Mouse (Mus musculus): ENCODE measurements around the gene Hnrnpk. TPM values are rescaled to one million over a fixed set of nuclear protein-coding genes. Genes with fewer than 3 reads are reported as not detected.
A peak's percentile ranks its signal among the peaks of the same experiment; 100 is the strongest.
"Not testable (repeated sequence)": the region's sequence is repeated elsewhere in the genome, so short reads cannot be mapped to it uniquely, and the experiment has no call there.

The Hnrnpk gene
- polyA plus RNA-seq, 1 experiment from 2014 or later = 1,943 TPM

DNA sequence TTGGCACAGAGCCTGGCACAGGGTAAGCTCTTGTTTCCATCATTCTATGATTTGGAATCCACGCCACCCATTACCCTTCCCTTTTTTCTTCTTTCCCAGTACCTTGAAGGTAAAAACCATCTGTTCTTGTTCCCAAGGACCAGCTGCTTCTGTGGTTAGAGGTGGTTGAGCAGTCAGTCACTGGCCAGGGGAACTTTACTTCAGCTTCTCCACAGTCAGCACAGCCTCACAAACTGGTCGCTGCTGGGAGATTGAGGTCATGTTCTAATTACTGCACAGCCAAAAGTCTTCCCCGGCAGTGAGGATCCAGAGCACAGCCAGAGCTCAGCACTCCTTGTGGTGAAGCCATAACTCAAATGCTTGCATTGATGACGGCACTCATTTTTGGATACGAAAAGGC is 12.7 kb upstream of the Hnrnpk start:
- H3K9ac ChIP-seq (replicated peaks) = no peak overlapping the region
- H3K4me3 ChIP-seq (replicated peaks) = no peak overlapping the region
- H3K4me2 ChIP-seq (replicated peaks) = no peak overlapping the region
- no peak for ATAC-seq
- H3K4me1 ChIP-seq (replicated peaks) = no peaks in the 10 kb centered on the region
- H3K36me3 ChIP-seq = peaks cover 21% of the 10 kb centered on the region
- H3K9me3 ChIP-seq = 0 out of 2 replicates have a peak, but pooled peaks cover 7% of the 10 kb centered on the region
- no peaks in the 10 kb centered on the region for H3K27me3 ChIP-seq
- no peak overlapping the region for H3K27ac ChIP-seq
- WGBS = 94% methylated on average over 5 of the region's 5 CpGs

DNA sequence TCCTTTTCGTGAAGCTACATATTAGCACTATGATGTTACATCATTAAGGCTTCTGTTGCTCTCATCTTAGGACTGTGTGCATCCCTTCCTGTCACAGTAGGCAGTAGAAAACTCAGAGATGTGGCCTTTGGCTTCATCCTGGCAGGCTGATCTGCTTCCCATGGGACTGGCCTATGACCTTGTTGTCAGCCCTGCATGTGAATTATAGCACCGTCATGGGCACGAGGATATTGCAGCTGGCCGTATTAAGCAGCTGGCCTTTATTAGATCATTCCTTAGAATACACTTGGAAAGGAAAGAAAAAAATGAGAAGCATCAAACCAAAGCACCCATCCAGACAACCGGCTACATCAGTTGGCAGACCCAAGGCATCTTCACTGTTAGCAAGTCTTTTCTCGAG is 12.2 kb upstream of the Hnrnpk start:
- no peak overlapping the region for H3K9ac ChIP-seq (replicated peaks)
- ATAC-seq = no peak
- H3K36me3 ChIP-seq = peaks cover 22% of the 10 kb centered on the region
- H3K9me3 ChIP-seq = 0 out of 2 replicates have a peak, but pooled peaks cover 7% of the 10 kb centered on the region
- H3K27me3 ChIP-seq = no peaks in the 10 kb centered on the region
- no peak overlapping the region for H3K4me2 ChIP-seq (replicated peaks)
- H3K27ac ChIP-seq = no peak overlapping the region
- H3K4me1 ChIP-seq (replicated peaks) = no peaks in the 10 kb centered on the region
- WGBS = 89% methylated on average over 6 of the region's 6 CpGs
- no peak overlapping the region for H3K4me3 ChIP-seq (replicated peaks)

DNA sequence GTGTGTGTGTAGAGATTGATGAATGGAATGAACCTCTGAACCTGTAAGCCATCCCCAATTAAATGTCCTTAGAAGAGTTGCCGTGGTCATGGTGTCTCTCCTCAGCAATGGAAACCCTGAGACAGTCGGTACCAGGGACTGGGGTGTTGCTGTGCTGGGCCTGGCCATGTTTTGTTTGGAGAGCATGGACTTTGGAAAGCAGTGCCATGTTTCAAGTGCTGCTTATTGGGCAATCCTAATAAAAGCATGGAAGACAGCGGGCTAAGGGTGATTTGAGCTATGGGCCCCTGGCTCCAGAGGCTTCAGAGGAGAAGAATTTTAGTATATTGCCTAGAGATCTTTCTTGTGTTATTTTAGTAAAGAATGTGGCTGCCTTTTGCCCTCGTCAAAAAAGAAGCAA is 7.9 kb upstream of the Hnrnpk start:
- no peak for ATAC-seq
- Histone ChIP-seq H3K4me1 (replicated peaks) (no peaks in the 10 kb centered on the region), H3K27me3 (no peaks in the 10 kb centered on the region), H3K27ac (no peak overlapping the region), H3K9ac (replicated peaks) (no peak overlapping the region), H3K36me3 (peaks cover 29% of the 10 kb centered on the region), H3K4me3 (replicated peaks) (no peak overlapping the region), H3K4me2 (replicated peaks) (no peak overlapping the region), H3K9me3 (0 out of 2 replicates have a peak, but pooled peaks cover 7% of the 10 kb centered on the region)
- 100% methylated on average over 4 of the region's 4 CpGs for whole genome bisulfite sequencing

DNA sequence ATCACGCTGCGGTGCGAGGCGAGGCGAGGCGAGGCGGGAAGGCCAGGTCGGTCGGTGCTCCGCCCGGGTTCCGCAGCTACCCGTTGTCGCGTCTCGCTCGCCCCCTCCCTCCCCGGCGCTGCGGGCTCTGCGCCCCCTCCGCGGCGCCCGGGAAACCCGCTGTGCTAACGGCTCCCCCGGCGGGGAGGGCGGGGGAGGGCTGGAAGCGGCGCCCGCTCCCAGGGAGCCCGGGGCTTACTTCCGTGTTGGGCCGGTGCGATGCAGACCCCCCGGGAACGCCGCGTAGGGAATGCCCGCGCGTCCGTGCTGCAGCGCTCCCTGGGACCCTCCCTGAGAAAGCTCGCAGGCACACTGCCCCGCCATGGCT is 416 bp downstream of the Hnrnpk start:
- WGBS = 0% methylated on average over 41 of the region's 48 CpGs

DNA sequence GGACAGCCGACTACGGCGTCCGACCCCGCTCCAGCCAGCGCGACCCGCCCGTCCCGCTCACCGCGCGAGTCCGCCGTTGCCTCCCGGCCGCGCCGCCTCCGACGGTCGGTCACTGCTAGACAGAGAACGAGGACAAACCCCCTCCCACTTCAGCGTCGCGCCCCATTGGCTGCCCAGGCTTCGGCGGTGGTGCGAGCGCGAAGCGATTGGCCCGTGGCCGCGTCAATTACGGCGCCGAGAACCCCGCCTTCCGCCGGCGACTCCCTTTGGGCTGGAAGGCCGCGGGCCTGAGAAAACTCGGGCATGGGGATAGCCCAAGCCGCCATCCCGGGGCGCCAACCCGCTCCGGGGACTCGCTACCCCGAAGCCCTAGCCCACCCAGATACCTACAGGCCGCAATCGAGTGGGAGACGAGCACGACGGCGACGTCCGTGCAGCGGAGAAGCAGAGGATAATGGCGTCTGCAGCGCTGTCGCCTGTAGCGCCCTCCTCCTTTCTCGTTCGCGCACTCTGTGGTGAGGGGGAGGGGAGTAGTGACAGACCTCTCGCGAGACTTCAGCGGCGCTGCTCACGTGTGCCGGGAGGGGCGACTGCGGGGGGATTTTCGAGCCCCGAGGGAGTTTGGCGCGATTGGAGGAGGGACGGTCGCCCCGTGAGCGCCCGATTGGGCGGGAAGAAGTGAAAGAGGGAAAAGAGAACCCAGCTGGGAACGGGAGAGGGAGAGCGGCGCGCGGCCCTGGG is 970 bp downstream of the Hnrnpk start, which contains the start of gene Rmi1:
Gene Rmi1 (plus strand): TSS at position 246 of the 741 bp plus-strand sequence.
- H3K9ac ChIP-seq (replicated peaks) = peak within 1 kb of the TSS; percentile 100
- H3K27me3 ChIP-seq = no peaks in the 10 kb centered on the region
- ATAC-seq = peak; percentile 96
- H3K27ac ChIP-seq = peak within 1 kb of the TSS; percentile 100
- peaks cover 9% of the 10 kb centered on the region for H3K4me1 ChIP-seq (replicated peaks)
- H3K36me3 ChIP-seq = peaks cover 10% of the 10 kb centered on the region
- peak within 1 kb of the TSS; percentile 78 for H3K4me3 ChIP-seq (replicated peaks)
- under 1% methylated on average over 78 of the region's 91 CpGs for WGBS
- H3K9me3 ChIP-seq = no peaks in the 10 kb centered on the region
- H3K4me2 ChIP-seq (replicated peaks) = peak within 1 kb of the TSS; percentile 85

More for the DNA sequence above, 416 bp downstream of the Hnrnpk start:
- Histone ChIP-seq H3K27ac (peak overlapping the region; percentile 100), H3K9ac (replicated peaks) (peak overlapping the region; percentile 100), H3K4me3 (replicated peaks) (peak overlapping the region; percentile 78), H3K9me3 (no peaks in the 10 kb centered on the region), H3K4me2 (replicated peaks) (peak overlapping the region; percentile 57), H3K27me3 (no peaks in the 10 kb centered on the region), H3K4me1 (replicated peaks) (peaks cover 7% of the 10 kb centered on the region), H3K36me3 (peaks cover 4% of the 10 kb centered on the region)
- ATAC-seq = peak; percentile 72

DNA sequence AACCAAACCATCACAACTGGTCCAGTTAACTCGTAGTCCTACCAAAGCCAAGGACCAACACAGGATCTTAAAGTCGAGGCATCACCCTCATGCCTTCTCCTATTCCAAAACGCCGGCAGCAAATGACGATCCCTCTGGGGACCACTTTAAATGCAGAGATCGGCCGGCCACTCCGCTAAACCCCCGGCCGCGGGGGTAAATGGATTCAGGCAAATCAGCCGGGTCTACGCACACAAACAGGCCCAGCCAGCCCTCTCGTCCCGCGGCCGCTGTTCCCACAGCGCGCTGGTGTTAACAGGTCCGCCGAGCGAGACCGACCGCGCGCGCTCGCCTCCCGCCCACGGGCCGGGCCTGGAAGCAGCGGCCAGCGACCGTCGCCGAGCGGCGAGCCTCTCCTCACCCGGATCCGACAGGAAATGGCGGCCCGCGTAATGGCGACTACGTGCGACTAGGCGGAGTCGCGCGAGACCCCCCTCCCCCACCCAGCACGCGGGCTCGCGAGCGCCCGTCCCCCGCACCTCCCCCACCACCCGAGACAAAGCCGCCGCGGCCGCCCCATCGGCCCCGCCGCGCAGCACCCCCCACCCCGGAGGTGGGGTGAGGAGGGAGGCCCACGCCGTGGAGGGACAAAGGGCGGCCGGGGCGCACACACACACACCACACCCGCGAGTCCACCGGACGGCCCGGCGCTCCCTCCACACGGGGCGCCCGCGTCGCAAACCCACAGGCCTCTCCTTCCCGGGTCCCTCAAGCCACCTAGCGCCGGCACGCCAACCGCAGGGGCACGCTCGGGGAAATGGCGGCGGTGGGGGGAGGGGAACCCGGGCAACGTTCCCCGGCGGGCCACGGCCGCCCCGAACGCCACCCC is 1.8 kb downstream of the Hnrnpk start:
- Histone ChIP-seq H3K4me3 (replicated peaks) (peak overlapping the region; percentile 78), H3K36me3 (peaks cover 13% of the 10 kb centered on the region), H3K4me1 (replicated peaks) (peaks cover 12% of the 10 kb centered on the region), H3K27ac (peak overlapping the region; percentile 100), H3K4me2 (replicated peaks) (peak overlapping the region; percentile 85), H3K9me3 (no peaks in the 10 kb centered on the region), H3K27me3 (no peaks in the 10 kb centered on the region), H3K9ac (replicated peaks) (peak overlapping the region; percentile 100)
- under 1% methylated on average over 89 of the region's 100 CpGs for WGBS
- peak; percentile 59 for ATAC-seq

DNA sequence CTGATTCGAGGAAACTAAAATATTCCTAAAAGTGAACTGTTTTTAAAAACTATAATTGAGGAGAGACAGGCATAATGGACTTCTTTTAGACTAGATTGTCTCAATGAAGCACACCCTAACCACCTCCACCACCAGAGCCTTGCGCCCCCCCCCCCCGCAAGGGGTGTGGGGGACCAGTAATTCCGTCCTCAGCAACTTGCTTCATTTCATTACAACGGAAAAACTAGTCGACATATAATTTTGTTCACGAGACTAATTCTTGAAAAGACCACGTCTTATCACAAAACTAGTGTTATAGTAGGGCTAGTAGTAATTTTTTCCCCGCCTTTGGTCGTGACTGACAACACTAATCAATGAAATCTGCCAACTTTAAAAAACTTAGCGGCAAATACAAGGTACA is 2.6 kb downstream of the Hnrnpk start:
- H3K4me3 ChIP-seq (replicated peaks) = peak overlapping the region; percentile 78
- peaks cover 21% of the 10 kb centered on the region for H3K36me3 ChIP-seq
- 1% methylated on average over 11 of the region's 11 CpGs for WGBS
- peak overlapping the region; percentile 85 for H3K4me2 ChIP-seq (replicated peaks)
- peak overlapping the region; percentile 100 for H3K9ac ChIP-seq (replicated peaks)
- no peaks in the 10 kb centered on the region for H3K27me3 ChIP-seq
- no peaks in the 10 kb centered on the region for H3K9me3 ChIP-seq
- no peak overlapping the region for H3K27ac ChIP-seq
- no peak for ATAC-seq
- peaks cover 12% of the 10 kb centered on the region for H3K4me1 ChIP-seq (replicated peaks)

DNA sequence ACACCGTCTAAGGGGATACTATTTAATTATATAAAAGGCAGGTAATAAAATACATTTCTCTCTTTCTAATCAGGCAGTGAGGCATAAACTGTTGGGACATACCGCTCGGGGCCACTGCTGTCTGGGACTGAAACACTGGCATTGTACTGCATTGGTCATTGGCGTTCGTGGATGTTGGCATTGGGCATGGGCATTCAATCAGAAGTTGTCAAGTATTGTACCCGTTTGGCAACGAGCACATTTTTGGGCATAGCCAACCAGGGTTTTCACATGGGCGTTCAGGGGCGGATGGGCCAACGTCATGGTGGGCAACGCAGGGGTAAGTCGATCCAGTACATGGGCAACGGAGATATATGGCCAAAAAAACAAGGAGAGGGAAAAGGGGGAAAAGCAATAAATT is 5.5 kb downstream of the Hnrnpk start:
- no peaks in the 10 kb centered on the region for H3K9me3 ChIP-seq
- peaks cover 45% of the 10 kb centered on the region for H3K36me3 ChIP-seq
- no peak for ATAC-seq
- 90% methylated on average over 13 of the region's 13 CpGs for WGBS
- H3K27ac ChIP-seq = no peak overlapping the region
- peaks cover 12% of the 10 kb centered on the region for H3K4me1 ChIP-seq (replicated peaks)
- H3K9ac ChIP-seq (replicated peaks) = no peak overlapping the region
- H3K4me2 ChIP-seq (replicated peaks) = no peak overlapping the region
- H3K4me3 ChIP-seq (replicated peaks) = no peak overlapping the region
- no peaks in the 10 kb centered on the region for H3K27me3 ChIP-seq

DNA sequence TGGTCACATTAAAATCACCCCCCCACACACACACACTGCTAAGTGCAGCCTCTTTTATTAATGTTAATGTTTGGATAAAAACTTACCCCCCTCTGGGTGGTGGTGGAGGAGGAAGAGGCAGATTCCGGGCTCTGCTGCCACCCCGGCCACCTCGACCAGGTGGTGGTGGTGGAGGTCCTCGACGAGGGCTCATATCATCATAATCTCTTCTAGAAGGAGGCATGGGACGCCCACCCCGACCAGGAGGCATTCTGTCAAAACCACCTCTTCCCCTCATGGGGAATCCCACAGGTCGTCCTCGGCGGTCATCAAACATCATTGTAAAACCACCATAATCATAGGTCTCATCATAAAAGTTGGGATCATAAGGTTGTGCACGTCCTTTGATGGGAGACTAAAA is 8.8 kb downstream of the Hnrnpk start:
- H3K9me3 ChIP-seq; H3K9ac ChIP-seq (replicated peaks); H3K4me2 ChIP-seq (replicated peaks); ATAC-seq; H3K4me3 ChIP-seq (replicated peaks); H3K27me3 ChIP-seq; H3K27ac ChIP-seq; H3K4me1 ChIP-seq (replicated peaks): not testable (repeated sequence)
- WGBS = 91% methylated on average over 11 of the region's 11 CpGs
- peaks cover 66% of the 10 kb centered on the region for H3K36me3 ChIP-seq

DNA sequence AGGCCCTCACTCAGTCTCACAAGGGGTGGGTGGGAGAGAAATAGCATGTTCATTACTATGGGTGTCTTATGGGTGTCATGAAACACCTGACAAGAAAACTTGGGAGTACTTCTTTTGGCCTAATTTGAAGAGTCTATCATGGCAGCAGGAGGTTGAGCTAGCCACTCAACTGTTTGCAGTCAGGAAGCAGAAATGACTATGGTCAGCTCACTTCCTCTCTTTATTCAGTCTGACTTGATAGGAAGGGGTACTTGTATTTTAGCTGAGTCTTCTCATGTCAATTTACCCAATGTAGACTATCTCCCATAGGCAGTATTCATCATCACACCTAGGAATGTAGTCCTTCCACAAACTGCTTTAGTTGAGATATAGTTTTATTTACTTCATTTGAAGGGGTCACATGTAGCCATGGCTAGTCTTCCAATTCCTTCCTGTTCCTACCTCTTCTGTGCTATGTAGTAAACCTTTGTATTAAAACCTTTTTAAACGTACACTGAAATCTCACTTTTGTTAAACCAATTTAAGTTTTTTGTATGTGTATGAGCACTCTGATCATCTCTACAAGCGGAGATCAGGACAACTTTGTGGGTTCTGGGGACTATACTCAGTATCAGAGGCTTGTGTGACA is 13.7 kb downstream of the Hnrnpk start:
- WGBS = 80% methylated on average over 2 of the region's 2 CpGs
- no peak overlapping the region for H3K27ac ChIP-seq
- no peak overlapping the region for H3K4me2 ChIP-seq (replicated peaks)
- no peak overlapping the region for H3K9ac ChIP-seq (replicated peaks)
- H3K27me3 ChIP-seq = no peaks in the 10 kb centered on the region
- peaks cover 6% of the 10 kb centered on the region; the same call in 1 of the 2 replicates for H3K4me1 ChIP-seq (replicated peaks)
- ATAC-seq = no peak
- peaks cover 33% of the 10 kb centered on the region for H3K36me3 ChIP-seq
- no peak overlapping the region for H3K4me3 ChIP-seq (replicated peaks)
- no peaks in the 10 kb centered on the region for H3K9me3 ChIP-seq

DNA sequence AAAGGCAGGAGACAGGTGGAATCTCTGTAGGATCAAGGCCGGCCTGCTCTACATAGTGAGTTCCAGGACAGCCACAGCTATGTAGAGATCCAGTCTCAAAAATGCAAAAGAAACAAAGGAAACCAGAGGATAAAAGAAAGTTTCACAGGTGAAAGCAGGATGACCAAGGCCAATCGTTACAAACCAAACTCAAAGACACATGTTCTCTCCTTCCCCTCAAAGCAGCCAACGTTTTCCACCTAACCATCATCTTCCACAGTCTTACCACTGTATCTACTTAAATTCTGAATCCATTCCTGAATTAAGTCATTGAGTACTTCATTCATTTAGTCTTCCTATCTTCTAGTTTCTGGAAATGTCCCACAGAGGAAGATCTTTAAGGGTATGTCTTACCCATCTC is 14.8 kb downstream of the Hnrnpk start:
- no peaks in the 10 kb centered on the region for H3K27me3 ChIP-seq
- peaks cover 26% of the 10 kb centered on the region for H3K36me3 ChIP-seq
- H3K9ac ChIP-seq (replicated peaks) = no peak overlapping the region
- H3K27ac ChIP-seq = no peak overlapping the region
- WGBS = 58% methylated on average over 3 of the region's 3 CpGs
- peaks cover 12% of the 10 kb centered on the region for H3K4me1 ChIP-seq (replicated peaks)
- H3K4me3 ChIP-seq (replicated peaks) = no peak overlapping the region
- no peak overlapping the region for H3K4me2 ChIP-seq (replicated peaks)
- H3K9me3 ChIP-seq = no peaks in the 10 kb centered on the region
- ATAC-seq = no peak

DNA sequence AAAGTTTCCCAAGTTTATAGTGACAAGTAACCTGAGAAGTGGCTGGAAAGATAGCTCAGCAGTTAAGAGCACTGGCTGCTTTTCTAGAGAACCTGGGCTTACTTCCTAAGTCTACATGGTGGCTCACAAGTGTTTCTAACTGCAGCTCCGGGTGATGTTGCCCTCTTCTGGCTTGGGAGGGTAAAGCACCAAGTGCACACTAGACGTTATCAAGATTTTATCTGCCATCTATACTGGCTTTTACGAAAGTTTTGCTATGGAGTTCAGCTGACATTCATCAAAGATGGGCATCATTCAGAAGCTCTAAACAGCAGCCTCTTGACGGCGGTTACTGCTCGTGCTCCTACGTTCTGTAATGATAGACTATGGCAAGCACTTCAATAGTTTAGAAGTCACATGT is 15.2 kb downstream of the Hnrnpk start:
- Histone ChIP-seq H3K4me2 (replicated peaks) (no peak overlapping the region), H3K27ac (no peak overlapping the region), H3K27me3 (no peaks in the 10 kb centered on the region), H3K9me3 (no peaks in the 10 kb centered on the region), H3K4me1 (replicated peaks) (peaks cover 12% of the 10 kb centered on the region), H3K9ac (replicated peaks) (no peak overlapping the region), H3K36me3 (peaks cover 26% of the 10 kb centered on the region), H3K4me3 (replicated peaks) (no peak overlapping the region)
- WGBS = 18% methylated on average over 7 of the region's 7 CpGs
- ATAC-seq = no peak
